Mouse (Mus musculus): ENCODE data around the gene Slc11a1. TPM values are rescaled to one million over a fixed set of nuclear protein-coding genes. Genes with fewer than 3 reads are reported as not detected.

Gene Slc11a1
- polyA plus RNA-seq (2012; rRNA removed): 25.1 and 26.1 TPM in 2 replicates

GRCm38 (mm10) chr1:74374980-74375379 lies at the start of gene Slc11a1:
TSS of gene Slc11a1 (plus strand) at chr1:74375195.

GRCm38 (mm10) chr1:74361812-74362211 lies 13.2 kb upstream of the Slc11a1 start, which contains the start of gene Catip:
TSS of gene Catip (plus strand) at chr1:74362108.

GRCm38 (mm10) chr1:74390924-74391748 lies 16.1 kb downstream of the Slc11a1 start, which contains the start of gene Ctdsp1:
TSS of gene Ctdsp1 (plus strand) at chr1:74391509.

GRCm38 (mm10) chr1:74408589-74409504 lies 33.9 kb downstream of the Slc11a1 start, which contains the start of gene Vil1:
TSS of gene Vil1 (plus strand) at chr1:74409376.

Other genes with a start within 250 kb of the Slc11a1 start
- 0.29 and 0.37 TPM in 2 replicates for gene Rufy4, start 249.7 kb upstream of the Slc11a1 start, polyA plus RNA-seq (2012; rRNA removed)
- 5.6 and 6.4 TPM in 2 replicates for gene Cxcr2, start 221.2 kb upstream of the Slc11a1 start, polyA plus RNA-seq (2012; rRNA removed)
- gene Cxcr1, start 180.6 kb upstream of the Slc11a1 start, polyA plus RNA-seq (2012; rRNA removed): not detected in 2 replicates
- gene Arpc2, start 139.1 kb upstream of the Slc11a1 start, polyA plus RNA-seq (2012; rRNA removed): 114 and 121 TPM in 2 replicates
- gene Gpbar1, start 96.6 kb upstream of the Slc11a1 start, polyA plus RNA-seq (2012; rRNA removed): 0.32 and 0.37 TPM in 2 replicates
- gene Aamp, start 90.5 kb upstream of the Slc11a1 start, polyA plus RNA-seq (2012; rRNA removed): 69.0 and 74.8 TPM in 2 replicates
- gene Pnkd, start 90.3 kb upstream of the Slc11a1 start, polyA plus RNA-seq (2012; rRNA removed): 23.2 and 24.3 TPM in 2 replicates
- gene Tmbim1, start 69.6 kb upstream of the Slc11a1 start, polyA plus RNA-seq (2012; rRNA removed): 15.5 and 21.6 TPM in 2 replicates
- 0.13 and 0.16 TPM in 2 replicates for gene Catip, start 13.1 kb upstream of the Slc11a1 start, polyA plus RNA-seq (2012; rRNA removed)
- 44.9 and 47.5 TPM in 2 replicates for gene Ctdsp1, start 16.3 kb downstream of the Slc11a1 start, polyA plus RNA-seq (2012; rRNA removed)
- gene Vil1, start 34.2 kb downstream of the Slc11a1 start, polyA plus RNA-seq (2012; rRNA removed): 0.71 and 0.74 TPM in 2 replicates
- 16.1 and 16.8 TPM in 2 replicates for gene Cnot9, start 130.9 kb downstream of the Slc11a1 start, polyA plus RNA-seq (2012; rRNA removed)
- gene Plcd4, start 167.7 kb downstream of the Slc11a1 start, polyA plus RNA-seq (2012; rRNA removed): not detected in 2 replicates
- gene Usp37, start 169.1 kb downstream of the Slc11a1 start, polyA plus RNA-seq (2012; rRNA removed): 2.8 and 3.0 TPM in 2 replicates
- 2.0 and 2.5 TPM in 2 replicates for gene Zfp142, start 213.1 kb downstream of the Slc11a1 start, polyA plus RNA-seq (2012; rRNA removed)
- gene Bcs1l, start 213.1 kb downstream of the Slc11a1 start, polyA plus RNA-seq (2012; rRNA removed): 9.5 and 10.3 TPM in 2 replicates
- 29.2 and 31.2 TPM in 2 replicates for gene Rnf25, start 226.2 kb downstream of the Slc11a1 start, polyA plus RNA-seq (2012; rRNA removed)
- 0.19 and 0.23 TPM in 2 replicates for gene Stk36, start 226.2 kb downstream of the Slc11a1 start, polyA plus RNA-seq (2012; rRNA removed)